Mouse (Mus musculus) left cerebral cortex, postnatal 4 days (tissue): Measurements from ENCODE around the gene Psd4. TPM values are rescaled to one million over a fixed set of nuclear protein-coding genes. Genes with fewer than 3 reads are reported as not detected.
A peak's percentile ranks its signal among the peaks of the same experiment; 100 is the strongest.

Experiments
- DNase-seq: peaks from one replicate; pipeline ENCODE4 v3.0.0-alpha.2; 2022
- intact Hi-C: fragments of 180-260 bp; cut with DNase I; formaldehyde crosslinking; loops from one replicate; pipeline ENCODE4 v1.15.1; 2025
- total RNA-seq, 2 experiments: library from RNA; stranded (reverse); gene quantifications; 2 replicates each; pipeline ENCODE4 v1.2.3; 2021

Psd4 gene
- total RNA-seq, result 1 to 10 TPM in 1 of 2 experiments, under 1 TPM in 1; 0.83 to 2.9 TPM

DNA sequence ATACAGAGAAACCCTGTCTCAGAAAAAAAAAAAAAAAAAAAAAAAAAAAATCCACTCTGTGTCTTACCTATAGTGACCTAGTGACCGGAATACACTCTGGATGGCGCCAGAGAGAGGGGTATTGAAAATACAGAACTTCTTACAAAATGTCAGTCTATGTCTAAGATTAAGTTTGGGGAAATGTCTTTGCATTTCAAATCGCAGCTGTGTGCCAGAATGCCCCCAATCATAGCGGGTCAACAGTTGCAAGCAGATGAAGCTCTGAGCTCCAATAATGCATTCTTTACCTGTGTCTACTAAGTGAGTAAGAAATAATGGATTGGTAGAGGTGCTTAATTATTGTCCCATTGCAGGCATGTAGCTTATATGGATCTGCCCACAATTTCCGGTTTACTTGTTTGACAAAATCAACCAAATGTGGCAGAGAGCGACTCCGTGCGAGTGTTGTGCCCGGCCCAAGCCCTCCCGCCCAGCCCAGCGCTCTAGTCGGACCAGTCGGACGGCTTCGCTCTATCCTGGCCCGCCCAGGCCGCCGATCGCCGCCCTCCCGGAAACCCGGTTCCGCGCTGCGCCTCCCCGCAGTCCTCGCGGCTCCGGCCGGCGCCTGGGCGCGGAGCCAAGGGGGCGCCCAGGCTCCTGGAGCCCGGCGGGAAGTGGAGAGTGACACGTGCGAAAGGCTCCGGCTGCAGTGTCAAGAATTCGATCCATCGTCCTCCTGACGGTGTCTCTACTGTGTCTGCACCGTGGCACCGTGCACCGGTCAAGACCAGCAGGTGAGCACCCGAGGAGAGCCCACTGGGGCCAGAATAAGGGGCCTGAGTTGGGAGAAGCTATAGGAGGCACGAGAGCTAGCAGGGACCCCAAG lies at the start of gene Psd4:
Psd4 (plus strand) TSS at position 551 of the 865 bp plus-strand sequence.
- peak; percentile 32 for DNase-seq
- intact Hi-C loops, result no loop called here

DNA sequence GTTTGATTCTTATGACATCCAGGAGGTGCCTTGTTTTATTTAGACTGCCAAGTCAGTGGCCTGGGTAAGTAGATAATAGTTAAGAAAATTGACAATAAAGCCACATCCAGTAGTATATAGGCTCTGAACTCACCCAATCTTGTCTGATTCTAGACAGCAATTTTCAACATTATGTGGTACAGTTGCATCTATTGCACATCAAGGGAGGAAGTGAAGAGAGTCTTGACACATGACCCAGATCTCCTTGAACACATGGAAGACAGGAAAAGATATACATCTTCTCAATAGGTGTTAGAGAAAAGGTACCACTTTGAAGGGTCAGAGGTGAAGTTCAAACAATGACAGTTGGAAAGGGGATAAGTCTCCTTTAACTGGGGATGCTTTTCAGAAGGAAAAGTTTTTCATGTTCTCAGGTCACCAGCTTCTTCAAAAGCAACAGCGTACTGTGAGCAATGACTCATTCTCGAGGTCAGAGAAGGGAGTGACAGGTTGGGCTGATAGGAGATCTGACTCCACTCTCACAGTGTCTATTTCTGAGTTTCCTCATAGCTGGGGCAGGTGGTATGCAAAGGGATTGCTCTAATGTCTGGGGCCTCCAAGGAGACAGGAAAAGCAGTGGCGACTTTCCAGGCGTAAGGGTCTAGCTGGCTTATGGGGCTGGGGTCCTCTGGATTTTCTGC lies 49.3 kb upstream of the Psd4 start:
- intact Hi-C loops, result loop anchor here (5.0 kb wide), 1 partner anchor 506 kb away; no protein-coding TSS in a partner anchor
- no peak for DNase-seq

DNA sequence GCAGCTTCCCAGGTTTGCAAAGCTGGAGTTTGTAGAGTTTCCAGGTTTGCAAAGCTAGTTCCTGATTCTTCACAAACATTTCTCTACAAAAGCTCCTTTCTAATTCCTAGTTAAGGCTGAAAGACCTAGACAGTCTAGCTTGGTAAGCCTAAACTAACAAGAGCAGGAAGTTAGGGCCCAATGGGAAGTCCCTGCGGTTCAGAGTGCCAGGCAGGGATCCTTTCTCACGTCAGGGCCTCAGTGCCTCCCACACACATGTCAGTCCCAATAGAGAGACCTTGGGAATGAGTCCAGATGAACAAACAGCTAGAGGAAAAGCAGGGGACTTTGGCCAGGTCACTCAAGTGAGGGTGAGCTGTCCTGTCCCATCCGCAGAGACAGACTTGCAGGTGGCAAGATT lies 32.0 kb upstream of the Psd4 start:
- intact Hi-C loops, result no loop called here
- DNase-seq, result no peak

DNA sequence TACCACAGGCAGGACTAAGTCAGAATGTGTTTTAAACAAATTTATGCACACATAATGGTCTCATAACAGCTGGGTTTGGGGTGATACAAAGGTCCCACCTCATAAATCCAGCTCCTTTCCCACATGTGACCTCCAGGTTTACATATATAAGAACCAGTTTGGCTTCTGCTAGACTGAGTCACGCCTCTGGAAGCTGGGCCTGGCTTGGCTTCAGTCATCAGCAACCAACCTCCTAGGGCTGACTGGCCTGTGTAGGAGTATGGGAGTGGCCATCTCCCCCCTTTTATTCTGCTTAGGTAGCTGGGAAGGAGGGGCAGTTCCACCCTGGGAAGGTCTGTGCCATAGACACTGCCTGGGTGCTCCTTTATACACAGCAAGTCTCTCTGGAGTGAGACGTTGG lies 30.8 kb upstream of the Psd4 start, which contains the start of gene Il1rn:
Il1rn (plus strand) TSS at position 309 of the 400 bp plus-strand sequence.
- no peak for DNase-seq
- intact Hi-C loops, result no loop called here

DNA sequence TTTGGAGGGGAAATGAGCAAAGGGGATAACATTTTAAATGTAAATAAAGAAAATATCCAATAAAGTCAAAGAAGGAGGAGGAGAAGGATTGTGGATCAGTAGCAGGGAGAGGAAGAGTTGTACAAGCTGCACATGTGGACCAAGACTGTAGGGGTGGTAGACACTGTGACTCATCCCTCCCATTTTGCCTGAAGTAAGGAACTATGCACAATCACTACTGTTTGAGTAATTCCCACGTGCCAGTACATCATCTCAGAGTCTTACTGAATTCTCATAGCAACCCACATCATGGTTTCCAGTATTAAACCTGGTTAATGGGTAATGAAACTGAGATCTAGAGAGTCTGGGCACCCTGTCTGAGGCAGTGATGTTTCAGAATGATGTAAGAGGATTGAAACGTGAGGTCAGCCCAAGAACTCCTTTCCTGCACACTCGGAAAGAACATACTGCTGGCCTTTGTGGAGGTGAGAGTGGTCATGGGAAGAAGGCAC lies 25.9 kb upstream of the Psd4 start:
- no peak for DNase-seq
- intact Hi-C loops, result no loop called here

DNA sequence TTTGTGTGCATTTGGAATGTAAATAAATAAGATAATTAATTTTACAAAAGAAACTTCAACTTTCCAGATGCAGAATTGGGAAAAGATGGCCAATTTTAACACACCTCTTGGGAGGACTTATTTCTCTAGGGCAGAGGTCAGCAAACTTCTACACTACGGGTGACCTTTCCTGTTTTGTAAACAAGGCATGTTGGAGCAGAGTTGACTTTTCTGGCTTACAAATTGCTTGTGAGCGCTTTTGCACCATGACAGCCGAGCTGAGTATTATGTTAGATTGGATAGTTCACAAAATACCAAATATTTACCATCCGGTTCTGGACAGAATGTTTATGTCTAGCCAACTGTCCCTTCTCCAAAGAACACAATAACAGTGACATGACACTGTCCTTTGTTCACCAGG lies 22.8 kb upstream of the Psd4 start:
- intact Hi-C loops, result no loop called here

DNA sequence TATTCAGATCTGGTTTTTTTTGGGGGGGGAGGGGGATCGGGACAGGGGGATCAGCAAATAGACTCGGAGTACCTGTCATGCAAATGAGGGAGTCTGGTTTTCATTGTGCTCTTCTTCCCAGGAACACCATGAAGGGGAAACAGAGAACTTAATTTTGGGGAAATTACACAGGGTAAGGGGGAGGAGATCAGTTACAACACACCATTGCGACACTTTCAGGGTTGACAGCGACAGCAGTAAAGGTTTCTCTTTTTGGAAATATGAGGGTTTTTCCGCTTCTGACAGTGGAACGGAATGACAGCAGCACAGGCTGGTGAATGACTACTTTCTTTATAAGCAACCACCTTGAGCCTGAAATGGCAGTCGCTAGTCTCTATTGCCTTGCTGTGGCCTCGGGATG lies 22.3 kb upstream of the Psd4 start:
- intact Hi-C loops, result no loop called here
- DNase-seq, result no peak

More for the DNA sequence above, 22.8 kb upstream of the Psd4 start:
- no peak for DNase-seq

DNA sequence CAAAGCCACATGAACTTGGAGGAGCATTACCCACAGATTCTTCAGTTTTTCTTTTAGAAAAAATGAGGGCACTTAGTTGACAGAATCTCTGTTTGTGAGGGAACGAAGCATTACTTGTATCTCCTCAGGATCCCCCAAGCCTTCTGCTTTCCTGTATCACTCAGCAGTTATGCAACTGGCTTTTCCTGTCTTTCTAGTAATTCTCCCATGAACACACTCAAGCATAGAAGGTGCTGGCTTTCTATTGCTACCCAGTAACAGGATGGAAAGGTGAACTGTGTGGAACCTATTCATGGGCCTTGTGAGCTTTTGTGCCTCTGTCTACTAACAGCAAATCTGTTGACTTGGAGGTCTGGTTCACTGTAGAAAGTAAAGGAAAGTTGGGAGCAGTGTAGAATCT lies 19.5 kb upstream of the Psd4 start:
- intact Hi-C loops, result no loop called here
- DNase-seq, result no peak

DNA sequence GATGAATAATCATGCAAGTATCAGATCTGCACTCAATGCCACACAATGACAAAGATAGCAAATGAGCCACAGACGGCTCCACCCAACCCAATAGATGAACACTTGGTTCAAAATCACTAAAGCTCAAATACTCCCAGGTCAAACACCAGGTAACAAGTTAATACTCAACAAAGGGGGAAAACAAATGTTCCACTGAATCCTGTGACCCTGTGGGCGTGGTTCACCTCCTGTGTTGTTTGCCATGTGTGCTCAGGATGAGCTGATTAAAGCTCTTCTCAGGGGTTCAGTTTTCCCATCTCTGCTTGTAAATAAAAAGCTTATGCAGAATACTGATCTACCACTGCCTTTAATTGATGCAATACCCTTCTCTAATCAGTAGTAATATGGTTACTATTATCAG lies 16.2 kb upstream of the Psd4 start:
- intact Hi-C loops, result no loop called here
- DNase-seq, result no peak

DNA sequence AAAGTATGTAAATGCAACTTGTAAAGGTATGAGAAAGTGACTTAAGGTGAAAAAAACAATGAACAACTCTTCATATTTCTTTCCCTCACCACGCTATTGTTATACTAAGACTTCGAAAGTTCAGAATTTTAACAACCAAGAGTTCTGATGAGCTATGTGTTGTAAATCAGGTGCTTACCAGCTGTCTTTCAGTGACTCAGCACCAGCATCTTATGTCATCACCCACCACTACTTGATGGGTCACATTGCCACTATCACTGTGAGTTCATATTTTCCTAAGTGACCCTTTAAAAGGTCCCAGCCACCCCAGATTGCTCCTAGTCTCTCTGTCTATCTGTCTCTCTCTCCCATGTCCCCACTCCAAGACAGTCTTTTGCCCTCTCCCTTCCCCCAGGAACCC lies 14.3 kb upstream of the Psd4 start:
- intact Hi-C loops, result no loop called here
- no peak for DNase-seq

DNA sequence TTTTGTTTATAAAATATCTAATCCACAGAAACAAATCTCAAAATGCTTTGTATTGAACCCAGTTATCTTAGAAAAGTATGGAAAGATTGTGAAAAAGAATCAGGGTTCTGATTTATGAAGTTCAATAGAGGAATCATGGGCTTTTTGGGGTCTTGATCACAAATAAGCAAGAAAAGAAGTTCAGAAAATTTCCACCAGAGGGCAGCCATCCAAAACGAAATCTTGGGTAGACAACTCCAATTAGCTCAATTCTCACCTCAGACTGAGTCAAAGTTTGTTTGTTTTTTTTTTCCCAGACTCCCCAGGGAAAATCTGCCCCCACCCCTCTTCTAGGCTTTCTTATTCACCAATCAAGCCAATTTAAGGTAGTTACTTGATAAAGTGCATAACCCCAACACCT lies 9.7 kb upstream of the Psd4 start:
- intact Hi-C loops, result no loop called here
- peak; percentile 11 for DNase-seq

DNA sequence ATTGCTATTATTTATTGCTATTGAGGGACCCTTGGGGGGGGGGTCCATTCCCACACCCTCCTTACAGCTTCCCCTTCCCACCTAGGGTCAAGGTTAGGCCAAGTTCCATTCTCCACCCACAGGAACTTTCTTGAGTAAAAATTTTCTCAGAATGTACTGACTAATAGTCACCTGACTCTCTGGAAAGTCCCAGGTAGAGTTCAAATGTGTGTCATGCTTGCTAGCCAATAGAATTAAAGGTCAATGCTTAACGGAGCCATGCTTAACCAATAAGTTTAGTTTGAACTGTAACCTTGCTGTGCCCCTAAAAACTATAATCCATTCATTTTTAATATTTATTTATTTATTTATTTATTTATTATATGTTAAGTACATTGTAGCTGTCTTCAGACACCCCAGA lies 8.0 kb upstream of the Psd4 start:
- intact Hi-C loops, result no loop called here
- no peak for DNase-seq

DNA sequence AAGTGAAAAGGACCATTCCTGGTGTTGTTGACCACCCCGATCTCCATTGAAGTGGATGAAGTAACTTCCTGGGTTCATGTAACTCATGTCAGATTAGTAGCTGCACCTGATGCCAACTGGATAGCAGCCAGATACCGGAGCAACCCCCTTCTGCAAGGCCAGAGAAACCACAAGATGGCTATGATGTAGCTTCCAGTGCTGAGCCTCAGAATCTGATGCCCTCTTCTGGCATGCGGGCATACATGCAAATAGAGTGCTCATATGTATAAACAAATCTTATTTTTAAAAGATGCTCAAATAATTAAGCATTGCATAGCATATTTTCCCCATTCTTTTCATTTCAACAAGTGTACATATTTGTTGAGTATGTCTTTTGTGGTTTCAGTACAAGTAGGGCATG lies 3.6 kb upstream of the Psd4 start:
- intact Hi-C loops, result no loop called here
- DNase-seq, result no peak

DNA sequence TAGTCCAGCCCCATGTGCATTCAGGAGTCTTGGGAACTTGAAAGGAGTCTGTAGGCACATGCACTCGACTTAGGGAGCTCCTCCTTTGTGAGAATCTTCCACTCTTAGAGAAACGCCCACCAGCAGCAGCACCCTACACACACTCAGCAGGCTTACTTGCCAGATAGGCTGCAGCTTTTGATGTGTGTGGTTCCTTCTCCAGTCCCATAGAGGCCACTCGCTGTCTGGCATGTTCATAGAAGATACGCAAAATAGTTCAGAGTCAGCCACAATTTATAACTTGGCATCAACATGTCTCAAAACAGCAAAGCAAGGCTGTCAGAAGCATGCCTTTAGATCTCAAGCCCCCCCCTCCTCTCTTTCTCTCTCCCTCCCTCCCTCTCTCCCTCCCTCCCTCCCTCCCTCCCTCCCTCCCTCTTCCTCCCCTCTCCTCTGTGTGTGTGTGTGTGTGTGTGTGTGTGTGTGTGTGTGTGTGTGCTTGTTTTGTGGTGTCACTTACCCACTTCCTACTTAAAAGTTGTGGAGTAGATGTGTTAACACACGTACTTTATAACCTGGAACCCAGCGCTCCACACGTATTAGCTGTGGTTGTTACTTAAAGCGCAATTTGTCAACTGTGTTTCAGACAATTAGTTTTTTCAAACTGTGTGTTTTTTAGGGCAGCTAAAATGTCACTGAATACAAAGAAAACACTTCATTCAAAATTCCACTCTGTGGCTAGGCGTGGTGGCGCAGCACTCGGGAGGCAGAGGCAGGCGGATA lies 985 bp upstream of the Psd4 start:
- DNase-seq, result no peak
- intact Hi-C loops, result no loop called here

DNA sequence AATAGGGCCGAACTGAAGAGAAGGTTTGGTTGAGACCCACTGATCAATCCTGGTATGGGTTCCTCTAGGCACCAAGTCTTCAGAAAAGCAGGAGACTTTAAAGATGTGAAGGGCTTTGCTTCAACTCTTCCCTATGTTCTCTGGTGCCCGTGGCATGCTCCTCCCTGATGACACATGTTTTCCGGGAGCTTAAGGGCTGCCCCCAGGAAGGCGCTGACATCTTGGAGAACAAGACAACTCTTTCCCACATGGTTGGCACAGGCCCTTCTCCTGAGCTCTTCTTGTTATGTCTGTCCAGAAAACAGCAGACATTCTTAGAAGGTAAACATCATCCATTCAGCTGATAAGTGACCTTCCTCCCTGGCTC lies 498 bp downstream of the Psd4 start:
- no peak for DNase-seq
- intact Hi-C loops, result no loop called here

DNA sequence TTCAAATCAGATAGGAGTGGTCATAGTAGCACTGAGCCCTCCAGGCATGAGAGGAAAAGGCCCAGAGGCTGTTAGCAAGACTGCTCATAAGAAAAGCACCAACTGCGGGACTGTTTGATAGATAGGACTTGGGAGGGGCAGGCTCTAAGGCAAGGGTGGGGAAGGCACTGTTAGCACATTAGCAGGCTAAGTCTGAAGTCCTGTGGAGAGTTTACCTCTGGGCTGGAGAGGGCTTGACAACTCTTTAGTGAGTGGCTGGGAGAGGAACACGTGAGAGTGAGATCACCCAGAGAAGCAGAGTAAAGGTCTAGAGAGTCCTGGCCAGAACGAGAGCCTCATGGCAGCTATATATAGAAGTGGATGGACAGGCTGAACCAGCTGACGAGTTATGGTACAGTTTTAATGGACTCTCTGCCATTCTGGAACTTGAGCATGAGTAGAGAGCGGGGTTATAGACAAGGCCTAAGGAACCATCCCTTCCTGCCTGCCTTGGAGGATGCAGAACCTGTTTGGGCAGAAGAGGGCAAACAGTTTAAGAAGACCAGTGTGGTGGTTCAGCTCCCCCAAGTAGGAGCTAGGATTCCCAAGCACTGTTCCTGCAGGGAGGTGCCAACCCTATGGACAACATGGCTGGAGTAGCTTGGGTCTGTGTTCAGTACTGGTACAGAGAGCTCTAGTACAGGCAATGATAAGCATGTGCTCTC lies 11.5 kb downstream of the Psd4 start:
- no peak for DNase-seq
- intact Hi-C loops, result no loop called here

DNA sequence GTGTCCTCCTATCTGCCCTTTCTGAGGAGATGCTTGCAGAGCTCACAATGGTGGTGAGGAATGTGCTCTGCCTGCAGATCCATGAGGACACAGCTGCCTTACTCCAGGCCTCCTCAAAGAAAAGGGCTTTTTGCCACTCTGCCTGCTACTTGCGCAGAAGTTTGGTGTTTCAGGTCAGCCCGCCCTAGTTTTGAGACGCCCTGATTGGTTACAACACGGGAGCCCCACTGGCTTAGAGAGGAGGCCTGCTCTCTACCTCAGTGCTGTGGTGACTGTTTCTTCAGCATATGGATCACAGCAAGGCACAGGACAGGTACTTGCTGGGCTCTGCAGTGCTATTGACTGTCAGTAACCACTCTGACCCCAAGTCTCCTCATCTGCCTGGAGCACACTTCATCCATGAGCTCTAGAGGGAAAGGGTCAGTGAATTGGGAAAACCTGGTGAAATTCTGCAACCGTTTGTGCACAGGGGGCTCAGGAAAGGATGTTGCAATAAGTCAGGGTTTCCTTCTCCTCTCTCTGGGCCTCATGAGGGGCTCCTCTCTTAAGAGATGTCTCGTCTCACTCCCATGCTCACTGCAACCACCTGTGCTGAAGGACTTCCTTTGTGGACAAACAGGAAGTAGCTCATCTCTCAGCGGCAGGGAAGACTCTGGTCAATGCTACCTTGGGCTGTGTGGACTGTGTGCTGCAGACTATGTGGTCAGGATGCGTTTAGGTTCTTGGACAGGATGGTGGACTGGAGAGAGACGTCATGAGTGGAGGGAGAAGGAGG lies 15.3 kb downstream of the Psd4 start:
- no peak for DNase-seq

DNA sequence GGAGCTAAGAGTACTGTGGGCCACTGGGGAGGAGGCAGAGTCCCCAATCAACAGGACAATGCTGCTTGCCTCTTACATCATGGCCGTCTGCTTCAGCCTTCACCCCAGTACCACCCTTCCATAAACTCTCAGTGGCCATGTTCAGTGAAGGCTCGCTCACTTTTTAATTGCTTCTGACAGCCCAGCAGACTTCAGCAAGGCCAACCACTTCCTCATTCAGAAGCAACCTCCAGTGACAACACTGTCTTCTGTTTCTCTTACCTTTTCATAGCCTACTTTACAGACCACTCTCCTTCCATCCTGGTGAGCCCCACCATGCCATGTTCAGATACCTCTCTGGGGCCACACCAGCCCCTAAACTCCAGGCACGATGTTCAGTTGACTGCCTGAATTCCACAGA lies 16.3 kb downstream of the Psd4 start:
- DNase-seq, result no peak
- intact Hi-C loops, result no loop called here

More for the DNA sequence above, 15.3 kb downstream of the Psd4 start:
- intact Hi-C loops, result no loop called here

DNA sequence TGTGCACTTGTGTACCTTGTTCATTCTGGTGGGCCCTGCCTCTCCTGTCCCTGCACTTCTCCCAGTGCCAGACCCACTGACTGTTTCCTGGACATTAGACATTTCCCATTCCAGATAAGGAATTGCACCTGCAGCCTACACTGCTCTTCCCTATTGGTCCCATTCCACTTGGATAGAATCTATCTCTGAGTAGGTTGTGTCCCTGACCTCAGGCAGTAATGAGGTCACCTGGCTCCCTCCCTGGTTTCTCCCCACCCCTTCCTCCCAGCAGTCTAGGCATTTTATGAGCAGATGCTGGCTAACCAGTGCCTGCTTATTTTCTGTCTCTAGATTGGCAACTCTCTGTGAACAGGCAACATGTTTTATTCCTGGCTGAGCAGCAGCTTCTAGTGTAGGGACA lies 17.0 kb downstream of the Psd4 start:
- intact Hi-C loops, result no loop called here
- no peak for DNase-seq
